Mouse (Mus musculus) mouse embryonic stem cell (cell line): ENCODE measurements at regions not wholly inside any gene's neighbourhood (a gene's known extent, or its start where the extent isn't known, plus 50 kb on each side); places are given as distances from the start of the nearest gene placed in this dataset.
"Not testable (repeated sequence)": the region's sequence is repeated elsewhere in the genome, so short reads cannot be mapped to it uniquely, and the experiment has no call there.

ENCODE experiments used
- in situ Hi-C, 2 experiments: fragments of 300-500 bp; cut with MboI; formaldehyde crosslinking; loops; 1 replicate in 1 of 2; 3 replicates in 1 of 2; pipeline ENCODE4 v1.14.3; 2019 to 2020; ENCODE audit warnings: low sequenced_read_pairs in 2 of 2, low pct_unique_long_range_greater_than_20kb in 1 of 2, mixed read lengths in 1 of 2; ENCODE audit not compliant: unreplicated experiment in 1 of 2

DNA sequence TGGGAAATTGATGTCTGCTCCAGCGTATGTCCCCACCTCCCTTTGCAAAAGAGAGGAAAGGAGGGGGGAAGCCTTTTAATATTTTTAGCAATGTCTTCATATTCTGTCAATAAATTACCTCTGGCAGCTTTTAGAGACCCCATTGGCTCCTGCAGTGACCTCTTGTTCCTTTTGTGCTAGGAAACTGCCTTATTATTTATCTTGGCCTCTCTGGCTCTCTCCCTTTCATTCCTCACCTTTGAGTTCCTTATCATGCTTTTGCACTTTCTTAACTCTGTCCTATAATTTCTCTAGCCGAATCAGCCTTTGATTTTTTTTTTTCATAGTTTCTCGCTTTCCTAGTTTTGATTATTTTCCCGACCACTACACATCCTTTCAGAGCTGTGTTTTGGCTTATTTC is 548.7 kb downstream of the Bnc2 start:
- in situ Hi-C loops, result no loop called here

DNA sequence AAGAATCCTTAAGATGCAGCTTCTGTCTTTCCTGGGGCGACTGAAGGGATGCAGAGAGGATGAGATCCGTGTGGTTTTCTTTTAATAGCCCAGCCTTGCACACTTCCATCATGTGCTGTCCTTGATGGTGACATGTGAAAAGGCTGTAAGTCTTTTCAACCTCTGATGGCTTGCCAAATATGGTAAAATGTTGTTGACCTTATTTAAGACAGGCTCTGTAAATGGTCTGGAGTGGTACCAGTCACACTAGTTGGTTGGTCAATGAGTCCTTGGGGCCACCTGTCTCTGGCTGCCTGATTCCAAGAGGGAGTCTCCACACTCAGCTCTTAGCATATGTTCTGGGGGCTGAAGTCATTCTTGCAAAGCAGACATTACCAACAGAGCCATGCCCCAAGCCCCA is 547.7 kb downstream of the Bnc2 start:
- in situ Hi-C loops, result no loop called here

DNA sequence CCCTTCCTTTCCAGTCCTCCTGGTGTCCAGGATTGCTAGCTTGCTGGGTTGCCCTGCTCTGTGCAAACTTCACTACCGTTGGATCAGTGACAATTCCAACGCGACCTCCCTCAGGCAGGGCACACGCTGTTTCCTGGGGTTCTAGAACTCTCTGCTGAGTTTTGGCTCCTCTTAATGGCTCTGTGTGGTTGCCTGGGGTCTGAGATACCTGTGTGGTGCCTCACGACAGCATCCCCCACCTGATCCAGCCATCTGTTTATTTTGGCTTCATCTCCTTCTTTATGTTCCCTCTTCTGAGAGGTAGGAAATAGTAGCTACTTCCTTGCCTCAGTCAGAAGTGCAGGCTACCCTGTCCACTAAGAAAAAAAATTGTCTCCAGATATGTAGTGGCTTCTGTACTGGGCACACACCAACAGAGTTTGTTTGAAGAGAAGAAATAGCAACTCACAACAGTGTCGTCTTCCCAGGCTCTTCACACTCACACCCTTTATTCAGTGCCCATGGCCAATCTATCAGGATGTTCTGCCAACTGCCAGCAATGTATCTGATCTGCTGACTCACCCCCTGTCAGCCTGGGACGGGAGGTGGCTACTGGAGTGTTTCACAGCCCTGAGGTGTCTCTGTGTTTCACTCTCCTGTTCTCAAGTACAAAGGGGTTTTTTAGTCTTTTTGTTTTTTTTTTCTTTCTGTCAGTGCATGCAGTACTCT is 544.1 kb downstream of the Bnc2 start:
- in situ Hi-C loops, result no loop called here

DNA sequence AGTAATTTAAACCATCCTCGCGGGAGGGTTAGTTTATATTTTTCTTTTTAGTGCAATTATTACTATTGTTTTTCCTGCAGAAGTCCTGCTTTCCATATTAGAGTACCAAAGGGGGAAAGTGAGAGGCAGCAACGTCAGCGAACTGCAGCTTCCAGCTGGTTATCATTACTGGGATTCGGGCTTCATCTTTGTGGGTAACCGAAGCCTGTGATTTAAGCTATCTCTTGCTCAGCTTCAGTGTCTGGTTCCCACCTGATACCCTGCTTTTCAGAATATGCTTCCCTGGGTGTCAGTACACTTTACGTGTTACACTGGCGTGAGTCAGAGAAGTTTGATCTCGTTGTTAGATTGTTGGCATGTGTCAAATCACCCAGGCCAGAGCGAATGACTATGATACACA is 539.3 kb downstream of the Bnc2 start:
- in situ Hi-C loops, result no loop called here

DNA sequence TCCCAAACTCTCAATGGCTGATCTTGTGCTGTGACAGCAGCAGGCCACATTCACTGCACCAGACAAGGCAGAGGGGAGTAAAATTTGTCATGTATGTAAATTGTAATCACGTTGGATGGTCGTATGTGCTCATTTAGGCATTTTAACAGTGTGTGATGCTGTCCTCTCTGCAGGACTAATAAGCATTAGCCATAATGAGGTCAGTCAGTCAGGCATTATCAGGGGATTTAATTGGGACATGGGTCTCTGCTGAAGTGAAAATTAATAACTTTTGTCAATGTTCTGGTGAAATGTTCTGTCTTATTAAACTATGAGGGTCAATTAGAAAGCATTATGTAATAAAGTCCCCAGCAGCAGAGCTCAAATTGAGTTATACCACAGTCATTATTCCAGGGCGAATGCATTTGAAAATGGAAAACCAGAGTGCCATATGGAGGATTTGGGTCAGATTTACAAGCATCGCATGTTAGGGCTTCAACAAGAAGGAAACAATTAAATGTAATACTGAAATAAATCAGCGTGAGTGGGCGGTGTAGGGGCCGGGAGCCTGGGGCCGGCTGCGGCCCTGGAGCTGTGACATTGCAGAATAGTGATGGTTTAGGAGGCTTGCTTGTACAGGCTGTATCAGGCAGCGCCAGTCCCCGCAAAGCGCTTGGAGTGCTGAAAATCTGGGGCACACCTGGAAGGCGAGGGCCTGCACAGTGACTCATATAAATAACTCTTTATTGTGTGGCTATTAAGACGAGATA is 537.7 kb downstream of the Bnc2 start:
- in situ Hi-C loops, result no loop called here

DNA sequence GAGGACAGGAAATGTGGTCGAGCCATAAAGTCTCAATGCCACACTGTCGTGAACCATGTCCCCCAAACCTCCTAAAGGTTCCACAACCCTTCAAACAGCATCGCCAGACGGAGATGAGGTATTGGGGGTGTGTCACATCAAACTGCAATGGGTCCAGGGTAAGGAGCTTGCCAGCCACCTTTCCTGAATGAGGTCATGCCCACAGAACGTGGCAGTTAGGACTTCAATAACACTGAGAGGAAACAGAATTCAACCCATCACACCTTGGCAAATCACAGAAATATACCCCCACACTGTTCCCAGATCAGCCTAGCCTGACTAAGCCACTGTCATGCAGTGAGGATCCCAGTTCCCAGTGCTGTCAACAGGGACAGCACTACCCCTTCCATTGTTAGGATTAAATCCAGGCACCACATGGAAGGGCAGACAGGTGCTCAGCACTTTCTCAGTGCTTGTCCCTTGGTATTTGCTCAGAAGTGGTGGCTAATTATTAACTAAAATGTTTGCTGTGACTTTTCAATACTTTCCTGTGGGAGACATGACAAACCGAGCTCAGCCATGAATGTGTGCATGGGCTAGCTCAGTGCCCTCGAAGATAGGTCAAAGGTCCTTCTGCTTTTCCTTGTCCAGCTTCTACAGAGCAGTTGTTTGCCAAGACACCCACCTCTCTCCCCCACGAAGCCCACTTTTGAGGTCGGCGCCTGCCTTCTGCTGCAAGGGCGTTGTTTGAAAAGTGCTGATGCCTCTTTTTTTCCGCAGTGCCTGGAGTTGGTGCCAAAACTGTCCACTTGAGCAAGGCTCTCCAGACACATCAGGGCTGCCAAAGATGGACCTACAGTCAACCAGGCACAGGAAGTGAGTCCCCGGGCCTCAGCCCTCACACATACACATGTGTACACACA is 525.7 kb downstream of the Bnc2 start:
- in situ Hi-C loops, result no loop called here

DNA sequence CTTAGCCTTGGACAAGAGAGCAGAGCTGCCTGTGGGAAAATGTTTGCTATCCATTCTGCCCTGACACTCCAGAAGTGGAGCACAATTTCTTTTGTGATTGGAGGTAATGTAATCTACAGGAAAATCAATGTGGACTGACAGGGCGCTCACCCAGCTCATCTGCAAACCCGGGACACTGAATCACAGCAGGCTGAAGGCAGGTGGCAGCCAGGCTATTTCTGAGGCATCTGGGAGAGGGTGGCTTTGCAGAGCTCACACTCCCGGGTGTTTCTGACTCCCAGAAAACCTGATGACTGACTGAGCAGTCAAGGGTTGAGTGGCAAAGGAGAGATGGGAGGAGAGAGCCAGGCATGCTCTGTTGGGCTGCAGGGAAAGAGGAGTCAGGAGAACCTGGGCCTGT is 524.4 kb downstream of the Bnc2 start:
- in situ Hi-C loops, result no loop called here

DNA sequence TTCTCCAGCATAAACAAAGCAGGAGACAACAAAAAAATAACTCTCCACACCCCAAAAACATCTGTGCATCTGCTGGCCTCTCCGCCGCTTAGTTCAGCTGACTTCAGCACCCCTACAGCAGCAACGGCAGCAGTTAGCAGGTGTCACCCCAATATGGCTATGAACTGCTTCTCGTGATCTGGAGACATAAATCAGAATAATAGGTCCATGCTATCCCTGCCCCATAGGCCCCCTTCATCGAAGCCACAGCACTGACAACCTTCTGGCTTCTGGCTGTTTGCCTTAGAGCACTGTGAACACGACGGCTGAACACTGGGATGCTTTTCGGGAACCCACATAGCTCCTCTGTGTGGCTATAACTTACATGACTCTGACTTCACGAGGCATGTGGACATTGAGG is 523.8 kb downstream of the Bnc2 start:
- in situ Hi-C loops, result no loop called here

DNA sequence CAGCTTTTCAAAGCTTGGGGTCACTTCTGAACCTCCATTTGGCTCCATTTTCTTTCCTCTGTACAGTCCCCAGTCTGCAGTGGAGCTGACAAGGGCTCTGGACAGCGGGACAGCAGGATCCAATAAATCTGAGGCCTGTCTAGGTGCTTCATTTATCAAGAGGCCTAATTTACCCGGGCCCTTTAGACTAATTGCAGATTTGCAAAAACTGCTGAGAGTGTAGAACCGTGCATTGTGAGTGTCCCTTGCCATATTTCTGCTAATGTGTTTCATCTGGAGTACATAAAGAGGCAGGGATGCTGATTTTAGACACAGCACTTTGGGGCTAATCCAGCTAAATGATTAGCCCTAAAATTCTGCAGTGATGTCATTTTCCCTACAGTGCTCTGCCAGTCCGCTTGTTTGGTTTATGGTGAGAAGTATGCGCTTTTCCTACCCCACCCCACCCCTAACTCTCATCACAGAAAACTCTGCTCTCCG is 523.1 kb downstream of the Bnc2 start:
- in situ Hi-C loops, result no loop called here

DNA sequence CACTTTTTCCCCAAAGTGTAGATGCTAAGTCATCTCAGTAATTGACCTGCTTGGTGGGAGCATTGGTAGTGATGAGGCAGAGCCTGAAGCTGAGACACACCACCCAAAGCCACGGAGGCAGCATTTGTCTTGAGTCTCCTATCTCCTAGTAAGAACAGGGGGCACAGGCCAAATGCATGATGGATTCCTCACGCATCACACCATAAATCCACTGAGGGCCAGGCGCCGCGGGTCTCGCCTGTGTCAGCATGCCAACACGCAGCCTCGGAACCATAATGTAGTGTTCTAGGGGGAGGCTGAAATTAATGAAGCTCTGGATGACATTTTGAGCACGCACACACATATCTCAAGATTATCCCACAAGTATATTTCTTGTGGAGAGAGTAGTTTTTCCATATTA is 521.5 kb downstream of the Bnc2 start:
- in situ Hi-C loops, result no loop called here

DNA sequence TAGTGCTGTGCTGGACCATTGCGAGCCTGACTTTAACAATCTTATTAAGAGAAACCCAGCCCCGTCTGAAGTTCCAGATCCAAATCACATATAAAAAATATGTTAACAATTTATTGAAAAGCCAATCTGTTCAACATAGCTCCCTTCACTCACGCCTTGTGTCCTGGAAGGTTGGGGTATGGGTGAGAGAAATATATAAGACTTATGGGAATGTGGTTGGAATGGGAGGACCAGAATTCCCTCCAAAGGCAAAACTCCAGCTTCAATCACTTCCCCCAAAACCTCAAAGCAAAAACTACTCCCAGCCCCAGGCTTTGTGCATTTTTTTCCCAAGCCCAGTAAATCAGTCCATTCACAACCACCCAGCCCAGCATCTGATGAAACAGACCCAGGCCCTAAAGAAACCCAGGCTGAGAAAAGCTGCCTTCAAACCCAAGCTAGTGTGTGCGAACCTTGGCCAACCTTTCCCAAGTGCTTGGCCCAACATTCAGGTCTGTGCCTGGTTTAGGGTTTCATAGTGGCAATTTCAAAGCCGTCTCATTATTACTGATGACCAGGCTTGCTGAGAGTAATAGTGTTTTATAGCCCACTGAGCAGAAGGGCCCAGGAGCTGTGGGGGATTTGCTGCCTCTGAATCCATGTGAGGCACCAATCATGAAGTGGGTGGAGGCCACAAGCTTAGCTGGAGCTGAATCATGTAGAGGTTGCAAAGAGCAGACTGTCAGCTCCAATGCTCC is 517.0 kb downstream of the Bnc2 start:
- in situ Hi-C loops, result no loop called here

DNA sequence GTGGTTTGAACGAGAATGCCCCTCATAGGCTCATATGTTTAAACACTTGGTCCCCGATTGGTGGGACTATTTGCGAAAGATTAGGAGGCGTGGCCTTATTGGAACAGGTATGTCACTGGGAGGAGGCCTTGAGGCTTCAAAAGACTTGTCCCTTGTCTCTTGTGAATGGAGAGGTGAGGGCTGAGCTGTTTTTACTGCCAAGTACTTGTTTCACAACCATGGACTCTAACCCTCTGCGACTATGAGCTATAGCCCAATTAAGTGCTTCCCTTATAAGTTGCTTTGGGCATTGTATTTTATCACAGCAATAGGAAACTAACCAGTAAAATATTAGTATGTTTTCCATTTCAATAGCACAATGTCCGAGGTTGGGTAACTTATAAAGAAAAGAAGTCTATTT is 511.7 kb downstream of the Bnc2 start:
- in situ Hi-C loops, result no loop called here

DNA sequence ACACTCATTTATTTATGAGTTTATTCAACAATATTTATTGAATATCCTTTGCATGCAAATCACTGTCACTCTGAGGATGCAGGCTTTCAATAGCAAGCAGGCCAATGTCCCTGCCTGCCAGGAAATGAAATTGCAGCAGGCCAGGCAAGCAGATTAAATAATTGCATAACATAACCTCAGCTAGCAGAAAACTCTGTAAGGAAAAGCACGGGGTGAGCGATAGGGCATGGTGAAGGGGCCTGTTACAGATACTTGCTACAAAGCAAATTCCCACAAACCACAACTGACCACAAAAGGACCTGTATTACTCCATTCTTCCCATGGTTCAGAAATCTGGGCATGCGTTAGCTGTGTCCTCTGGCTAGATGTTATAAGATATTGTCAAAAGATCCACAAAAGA is 509.8 kb downstream of the Bnc2 start:
- in situ Hi-C loops, result no loop called here

DNA sequence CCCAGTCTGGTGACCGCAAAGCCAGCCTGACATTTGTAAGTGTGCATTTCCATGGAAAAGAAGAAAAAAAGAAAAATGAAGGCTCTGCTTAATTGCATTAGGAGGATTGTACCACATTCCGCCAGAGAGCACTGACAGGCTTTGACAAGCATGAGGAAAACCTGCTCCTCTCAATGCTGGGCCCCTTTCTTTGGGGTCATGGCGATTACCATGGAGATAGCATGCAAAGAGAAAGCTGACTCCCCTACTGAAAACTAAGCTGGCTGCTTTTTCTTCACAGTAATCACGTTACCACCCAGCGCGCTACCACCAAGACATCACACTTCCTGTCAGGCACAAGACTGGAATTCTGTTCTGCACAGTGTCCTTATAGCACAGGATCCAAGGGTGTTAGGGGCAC is 502.2 kb downstream of the Bnc2 start:
- in situ Hi-C loops, result no loop called here

DNA sequence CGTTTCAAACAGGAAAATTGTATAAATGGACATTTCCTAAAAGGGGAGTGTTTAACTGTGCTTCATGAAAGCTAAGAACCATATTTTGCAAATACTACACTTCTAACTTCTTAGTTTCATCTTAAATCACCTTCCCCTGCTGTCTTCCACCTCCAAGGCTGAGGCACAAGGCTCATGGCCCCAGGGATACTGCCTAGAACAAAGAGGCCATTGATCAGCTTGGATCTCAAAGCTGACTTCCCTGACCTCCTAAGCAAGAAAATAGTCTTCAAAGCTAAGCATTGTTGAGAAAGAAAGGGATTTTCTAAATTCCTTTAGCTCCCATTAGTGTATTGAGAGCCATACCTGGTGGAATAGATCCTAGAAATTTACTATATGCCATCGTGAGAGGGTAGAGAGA is 501.6 kb downstream of the Bnc2 start:
- in situ Hi-C loops, result no loop called here

DNA sequence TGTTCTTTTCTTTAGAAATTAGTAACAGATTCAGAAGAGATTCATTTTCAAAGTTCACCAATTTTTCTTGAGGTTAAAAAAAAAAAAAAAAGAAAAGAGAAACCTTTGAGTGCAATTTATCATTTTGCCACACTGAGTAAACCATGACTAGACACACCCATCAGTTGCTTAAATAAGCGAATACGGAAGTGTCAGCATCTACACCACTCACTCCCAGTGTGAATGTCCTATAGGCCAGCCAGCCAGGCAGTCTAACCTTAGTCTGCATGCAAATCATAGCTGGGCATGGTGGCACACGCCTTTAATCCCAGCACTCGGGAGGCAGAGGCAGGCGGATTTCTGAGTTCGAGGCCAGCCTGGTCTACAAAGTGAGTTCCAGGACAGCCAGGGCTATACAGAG is 498.6 kb downstream of the Bnc2 start:
- in situ Hi-C loops, result not testable (repeated sequence)

DNA sequence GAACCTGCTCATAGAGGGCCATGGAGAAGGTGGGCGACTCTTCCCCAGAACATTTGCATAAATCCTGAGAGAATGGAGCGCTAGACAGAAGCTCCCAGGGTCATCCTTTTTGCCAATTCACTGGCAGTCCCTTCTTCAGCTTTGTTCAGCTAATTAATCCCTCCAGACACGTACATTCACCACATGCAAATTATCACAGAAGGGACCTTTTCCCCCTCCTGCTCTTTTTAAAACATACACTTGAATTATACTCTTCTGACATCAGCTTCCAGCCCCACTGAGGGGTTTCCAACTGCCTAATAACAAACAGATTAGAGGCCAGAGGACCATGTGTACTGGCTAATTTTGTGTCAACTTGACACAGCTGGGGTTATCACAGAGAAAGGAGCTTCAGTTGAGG is 497.2 kb downstream of the Bnc2 start:
- in situ Hi-C loops, result no loop called here

DNA sequence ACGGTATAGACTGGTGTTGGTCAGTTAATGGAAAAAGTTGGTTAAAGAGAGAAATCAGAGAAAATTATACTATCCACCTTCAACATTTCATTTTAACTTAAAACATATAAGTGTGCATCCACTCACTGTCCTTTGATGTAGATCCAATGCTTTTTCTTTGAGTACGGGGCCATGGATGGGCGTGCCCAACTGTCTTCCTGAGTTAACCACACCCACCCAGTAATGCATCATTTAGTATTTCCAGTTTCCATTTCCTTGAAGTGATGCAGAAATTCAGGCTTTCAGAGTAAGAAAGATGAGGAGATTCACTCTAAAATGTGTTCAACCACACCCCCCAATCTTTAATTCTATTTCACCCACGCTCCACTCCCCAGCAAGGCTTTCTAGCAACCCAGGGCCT is 490.6 kb downstream of the Bnc2 start:
- in situ Hi-C loops, result no loop called here

DNA sequence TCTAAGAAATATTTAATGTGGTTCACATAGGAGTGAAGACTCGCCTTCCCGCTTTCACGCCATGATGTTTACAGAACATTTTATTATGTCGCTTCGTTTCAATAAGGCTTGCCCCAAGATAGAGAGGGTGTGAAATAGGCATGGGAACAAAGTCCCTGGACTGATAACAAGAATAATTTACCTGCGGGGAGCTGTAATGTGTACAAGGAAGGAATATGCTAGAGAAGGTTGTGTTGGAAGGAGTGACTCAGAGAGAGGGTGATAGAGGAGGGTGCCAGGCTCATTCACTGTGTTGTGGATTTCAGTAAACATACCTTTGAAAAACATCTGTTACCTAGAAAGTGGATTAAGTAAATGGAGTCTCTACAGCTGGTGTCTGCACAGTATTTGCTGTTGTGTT is 490.2 kb downstream of the Bnc2 start:
- in situ Hi-C loops, result no loop called here
